Mouse (Mus musculus): ENCODE results near the gene Prelid3b.
A peak's percentile ranks its signal among the peaks of the same experiment; 100 is the strongest.

Prelid3b gene

DNA sequence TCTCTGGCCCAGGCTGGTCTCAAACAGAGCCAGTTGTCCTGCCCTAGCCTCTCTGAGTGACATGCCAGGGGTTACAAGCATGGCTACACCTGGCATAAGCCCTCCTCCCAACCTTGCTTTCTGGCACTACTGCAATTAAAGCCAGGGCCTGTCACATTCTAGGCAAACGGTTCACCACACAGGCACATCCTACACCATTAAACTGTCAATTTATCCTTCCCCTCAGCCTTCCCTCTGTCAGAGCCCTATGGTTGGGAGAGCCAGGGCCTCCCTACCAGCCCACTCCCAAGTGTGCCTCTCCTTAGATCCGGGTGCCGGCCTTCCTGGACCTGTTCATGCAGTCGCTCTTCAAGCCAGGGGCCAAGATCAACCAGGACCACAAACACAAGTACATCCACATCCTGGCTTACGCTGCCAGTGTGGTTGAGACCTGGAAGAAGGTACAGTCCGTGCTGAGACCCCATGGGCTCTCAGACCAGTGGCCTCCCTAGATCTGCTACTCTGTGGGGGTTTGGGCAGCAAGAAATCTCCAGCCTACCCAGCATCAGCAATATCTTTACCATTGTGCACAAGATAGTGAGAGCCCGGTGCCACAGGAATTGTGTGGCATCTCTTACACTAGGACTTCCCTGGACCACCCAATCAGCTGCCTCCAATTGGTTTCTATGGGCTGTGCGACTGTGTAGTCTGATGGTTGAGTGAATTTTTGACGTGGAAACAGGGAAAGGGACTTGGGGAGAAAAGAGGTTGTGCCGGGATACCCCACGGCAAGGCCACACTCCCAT is 48.4 kb downstream of the Prelid3b start:
- DNase-seq = no peak

DNA sequence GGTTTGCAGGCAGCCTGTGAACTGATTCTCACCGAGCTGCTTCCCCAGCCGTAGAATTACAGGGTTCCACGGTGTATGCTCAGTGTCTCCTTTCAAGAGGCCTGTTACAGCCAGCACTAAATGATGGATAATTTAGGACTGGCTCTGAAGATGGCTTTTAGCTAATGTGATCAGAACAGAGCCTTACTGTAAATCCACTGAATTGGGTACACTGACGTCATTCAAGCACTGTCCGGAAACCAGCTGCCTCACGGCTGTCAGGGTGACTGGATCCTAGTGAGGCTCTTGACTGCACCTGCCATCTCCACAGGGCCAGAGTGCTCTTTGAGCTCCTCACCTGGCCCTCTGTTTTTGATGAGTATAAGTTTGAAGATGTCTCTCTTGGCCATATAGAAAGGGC is 51.8 kb downstream of the Prelid3b start:
- no peak for DNase-seq

DNA sequence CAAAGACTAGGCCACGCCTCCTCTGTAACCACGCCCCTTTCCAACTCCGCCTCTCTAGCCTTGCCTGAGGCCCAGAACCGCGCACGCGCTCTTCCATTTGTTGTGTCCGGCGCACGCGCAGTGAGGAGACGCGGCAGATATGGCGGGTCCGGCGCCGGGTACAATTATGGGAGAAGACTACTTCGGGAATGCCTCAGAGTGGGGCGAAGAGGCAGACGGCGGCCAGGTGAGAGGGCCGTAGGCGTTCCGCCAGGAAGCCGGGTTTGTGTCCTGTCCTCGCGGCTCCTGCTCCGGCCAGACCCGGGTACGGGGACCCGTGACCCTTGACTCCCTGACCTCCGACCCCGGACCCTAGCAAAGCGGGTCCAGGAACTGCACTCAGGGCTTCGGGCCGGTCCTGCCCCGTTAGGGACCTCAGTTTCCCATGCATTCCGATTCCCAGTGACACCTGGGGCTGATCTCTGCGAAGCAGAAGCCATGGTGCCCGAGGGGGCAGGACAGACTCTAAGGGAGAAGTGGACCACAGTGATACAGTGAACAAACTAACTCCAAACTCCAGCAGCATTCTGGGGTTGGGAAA is 57.1 kb downstream of the Prelid3b start, which contains the start of gene Nelfcd:
Gene Nelfcd (plus strand): TSS at position 74 of the 580 bp plus-strand sequence.
- DNase-seq = peak; percentile 93

Data from right cerebral cortex, adult 18-20 months (tissue).